Mouse (Mus musculus) heart, embryonic 14.5 days (tissue): ENCODE results near the gene Ppp6r2. TPM values are rescaled to one million over a fixed set of nuclear protein-coding genes. Genes with fewer than 3 reads are reported as not detected.
A peak's percentile ranks its signal among the peaks of the same experiment; 100 is the strongest.

Source experiments
- ATAC-seq: fragments of 200-750 bp; cut with Nextera tagmentation; 2 replicates; pipeline ENCODE4 v1.8.0; 2017; ENCODE audit warnings: low read depth, moderate TSS enrichment; ENCODE audit not compliant: insufficient number of reproducible peaks, insufficient read depth, low FRiP score
- H3K27ac ChIP-seq, 2 experiments: fragments of 200-500 bp in 1 of 2; fragments of 300-500 bp in 1 of 2; sonication (generic) in 1 of 2; replicated peaks in 1 of 2; 2 replicates each; pipeline ENCODE4 v1.5.1; 2012 to 2014; ENCODE audit warnings: low read depth in 2 of 2, low read length in 2 of 2, control low read depth in 1 of 2, mild to moderate bottlenecking in 1 of 2, mixed read lengths in 1 of 2; ENCODE audit not compliant: control insufficient read depth in 1 of 2, insufficient read depth in 1 of 2
- H3K27me3 ChIP-seq: fragments of 300-500 bp; sonication (generic); 2 replicates; pipeline ENCODE4 v1.6.1; 2014; ENCODE audit warnings: mild to moderate bottlenecking, low read length, control low read depth; ENCODE audit not compliant: control insufficient read depth, insufficient read depth
- H3K36me3 ChIP-seq: fragments of 300-500 bp; sonication (generic); 2 replicates; pipeline ENCODE4 v1.6.1; 2014; ENCODE audit warnings: mild to moderate bottlenecking, control low read depth, low read length, mixed read lengths; ENCODE audit not compliant: control insufficient read depth, insufficient read depth
- H3K4me1 ChIP-seq, 2 experiments: fragments of 200-500 bp in 1 of 2; fragments of 300-500 bp in 1 of 2; sonication (generic) in 1 of 2; 2 replicates each; pipeline ENCODE4 v1.6.1; 2012 to 2014; ENCODE audit warnings: low read length in 2 of 2, control low read depth in 1 of 2, mixed read lengths in 1 of 2; ENCODE audit not compliant: control insufficient read depth in 2 of 2, insufficient read depth in 2 of 2
- H3K4me2 ChIP-seq: fragments of 300-500 bp; sonication (generic); 2 replicates; pipeline ENCODE4 v1.6.1; 2014; ENCODE audit warnings: mild to moderate bottlenecking, low read length
- H3K4me3 ChIP-seq, 2 experiments: fragments of 200-500 bp in 1 of 2; fragments of 300-500 bp in 1 of 2; sonication (generic) in 1 of 2; 2 replicates each; pipeline ENCODE4 v1.5.1; 2012 to 2014; ENCODE audit warnings: low read length in 2 of 2, mild to moderate bottlenecking in 2 of 2, control low read depth in 1 of 2, low read depth in 1 of 2, moderate library complexity in 1 of 2; ENCODE audit not compliant: control insufficient read depth in 1 of 2, insufficient read depth in 1 of 2
- H3K9ac ChIP-seq: fragments of 300-500 bp; sonication (generic); 2 replicates; pipeline ENCODE4 v1.6.1; 2014; ENCODE audit warnings: mild to moderate bottlenecking, low read length
- H3K9me3 ChIP-seq: fragments of 300-500 bp; sonication (generic); 2 replicates; pipeline ENCODE4 v1.6.1; 2016; ENCODE audit warnings: low read length, control low read depth; ENCODE audit not compliant: control insufficient read depth
- WGBS: fragments of 180-500 bp; shearing (Covaris S2); extraction: QIAGEN DNeasy Blood & Tissue Kit; methylation state at CpG from one replicate; pipeline ENCODE4 v1.1.7; 2014; 5-methylcytosine and 5-hydroxymethylcytosine counted together
- polyA plus RNA-seq: library from polyadenylated mRNA; unstranded; fragments of >200 nt; fragmentation: Nextera tagmentation; extraction: Ambion mirVana; gene quantifications from 2 replicates; pipeline ENCODE4 v1.2.1, GENCODE M21; 2014

The Ppp6r2 gene
- polyA plus RNA-seq, 1 experiment from 2014 or later: 22.9 TPM

DNA sequence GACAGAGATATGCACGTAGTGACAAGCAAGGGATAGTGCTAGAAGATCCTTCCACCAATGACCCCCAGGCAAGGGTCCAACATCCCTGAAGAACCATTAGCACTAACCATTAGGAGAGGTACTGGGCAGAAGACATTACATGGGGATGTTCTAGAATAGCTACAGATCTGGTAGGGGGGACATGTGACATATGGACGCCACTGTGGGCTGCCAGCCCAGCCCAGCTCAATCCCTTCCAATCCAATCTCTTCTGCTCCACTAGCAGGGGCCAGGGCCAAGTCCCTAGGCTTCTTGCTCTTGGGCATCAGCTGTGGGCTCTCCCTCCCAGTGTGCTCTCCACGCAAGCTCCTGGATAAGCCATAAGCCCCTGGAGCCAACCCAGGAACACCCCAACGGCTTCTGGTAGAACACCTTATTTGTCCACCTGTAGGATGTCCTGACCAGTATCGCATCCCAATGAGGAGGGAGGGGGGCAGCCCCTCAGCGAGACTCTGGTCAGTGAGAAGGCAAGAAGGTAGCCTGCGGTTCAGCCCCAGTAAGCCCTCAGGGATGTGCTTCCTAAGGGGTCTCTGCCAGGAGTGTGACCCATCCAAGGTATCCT lies 33.0 kb upstream of the Ppp6r2 start:
- Histone ChIP-seq H3K9me3 (no peaks in the 10 kb centered on the region), H3K4me3 (peak overlapping the region; percentile 80 to 81), H3K9ac (peak overlapping the region; percentile 82), H3K27ac (peak overlapping the region; percentile 87 to 96), H3K4me2 (peak overlapping the region; percentile 92), H3K36me3 (no peaks in the 10 kb centered on the region), H3K27me3 (no peaks in the 10 kb centered on the region), H3K4me1 (peaks cover 66 to 77% of the 10 kb centered on the region in 2 experiments)
- WGBS: 60% methylated on average over 7 of the region's 7 CpGs
- no peak for ATAC-seq

DNA sequence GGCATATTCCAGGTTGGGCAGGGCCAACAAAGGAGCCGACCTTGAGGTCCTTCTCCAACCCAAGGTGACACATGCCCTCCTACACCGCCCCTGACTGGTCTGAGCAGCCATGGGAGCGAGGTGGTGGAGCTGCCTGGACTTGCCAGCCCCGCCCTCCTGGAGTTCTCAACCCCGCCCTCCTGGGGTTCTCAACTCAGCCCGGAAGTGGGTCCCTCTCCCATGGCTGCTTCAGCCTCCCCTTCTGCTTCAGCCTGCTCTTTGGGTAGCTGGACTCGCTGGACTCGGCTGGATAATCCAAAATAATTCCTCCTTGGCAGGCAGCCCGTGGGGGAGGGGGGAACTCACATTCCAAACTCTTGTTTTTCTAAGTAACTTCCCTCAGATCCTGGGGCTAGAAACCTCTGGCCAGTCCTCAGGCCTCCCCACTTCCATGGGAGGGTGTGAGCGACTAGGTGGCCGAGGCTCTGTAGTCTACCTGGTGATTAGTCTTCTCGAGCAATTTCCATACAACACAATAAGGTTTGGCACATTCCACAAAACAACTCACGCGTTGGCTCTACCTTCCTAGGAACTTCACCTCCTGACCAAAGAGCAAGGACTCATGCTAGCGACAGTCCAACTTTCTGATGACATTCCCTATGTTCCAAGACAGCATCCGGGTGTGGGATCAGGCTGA lies 32.3 kb upstream of the Ppp6r2 start:
- Histone ChIP-seq H3K9ac (peak overlapping the region; percentile 82), H3K36me3 (no peaks in the 10 kb centered on the region), H3K27ac (peak overlapping the region; percentile 87 to 96), H3K9me3 (no peaks in the 10 kb centered on the region), H3K4me1 (peaks cover 61 to 74% of the 10 kb centered on the region in 2 experiments), H3K27me3 (no peaks in the 10 kb centered on the region), H3K4me2 (peak overlapping the region; percentile 92), H3K4me3 (peak overlapping the region; percentile 80 to 81)
- ATAC-seq: peak; percentile 51; the same call in 1 of the 2 replicates
- WGBS: 2% methylated on average over 16 of the region's 16 CpGs

DNA sequence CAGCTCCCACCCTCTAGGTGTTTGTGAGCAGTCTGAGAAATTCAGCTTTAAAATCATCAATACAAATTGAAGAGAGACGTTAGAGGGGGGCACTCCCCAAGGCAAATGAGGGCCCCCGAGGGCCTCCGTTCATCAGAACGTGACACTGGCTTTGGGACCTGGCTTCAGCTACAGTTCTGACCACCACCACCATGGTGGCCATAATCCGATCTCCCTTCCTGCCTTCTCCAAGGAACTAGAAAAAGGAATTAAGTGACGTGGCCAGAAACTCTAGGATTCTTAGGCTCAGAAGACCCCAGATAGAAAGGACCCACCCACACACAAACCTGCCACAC lies 31.8 kb upstream of the Ppp6r2 start:
- Histone ChIP-seq H3K9ac (peak overlapping the region; percentile 82), H3K4me2 (peak overlapping the region; percentile 92), H3K9me3 (no peaks in the 10 kb centered on the region), H3K27me3 (no peaks in the 10 kb centered on the region), H3K36me3 (no peaks in the 10 kb centered on the region), H3K27ac (peak overlapping the region; percentile 87 to 96), H3K4me1 (peaks cover 57 to 69% of the 10 kb centered on the region in 2 experiments), H3K4me3 (peak overlapping the region; percentile 80 to 81)
- no peak for ATAC-seq
- 7% methylated on average over 6 of the region's 6 CpGs for WGBS

DNA sequence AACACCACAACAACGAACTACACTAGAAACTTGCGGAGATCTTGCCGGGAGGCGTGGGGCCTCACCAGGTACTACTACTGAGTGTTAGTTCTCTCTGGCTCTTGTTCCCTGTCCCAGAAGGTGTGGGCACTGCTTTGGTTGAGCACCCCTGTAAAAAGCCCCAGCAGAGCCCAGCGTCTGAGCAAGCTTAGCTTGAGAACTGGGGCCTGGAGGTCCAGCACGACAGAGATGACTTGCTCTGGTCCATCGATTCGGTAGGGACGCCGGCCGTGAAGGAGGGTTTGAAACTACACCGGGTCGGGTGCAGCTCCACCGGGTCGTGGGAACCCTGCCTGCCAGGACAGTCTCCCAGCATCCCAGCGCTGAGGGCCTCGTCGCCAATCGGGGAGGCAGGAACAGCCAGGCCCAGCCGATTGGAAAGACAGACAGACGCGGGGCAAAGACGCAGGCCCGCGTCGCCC lies 31.2 kb upstream of the Ppp6r2 start:
- H3K9ac ChIP-seq: peak overlapping the region; percentile 82
- H3K4me3 ChIP-seq: peak overlapping the region; percentile 80 to 81
- peak overlapping the region; percentile 87 to 96 for H3K27ac ChIP-seq
- no peak for ATAC-seq
- H3K4me1 ChIP-seq: peaks cover 52 to 64% of the 10 kb centered on the region in 2 experiments
- WGBS: under 1% methylated on average over 26 of the region's 26 CpGs
- H3K9me3 ChIP-seq: no peaks in the 10 kb centered on the region
- H3K36me3 ChIP-seq: no peaks in the 10 kb centered on the region
- no peaks in the 10 kb centered on the region for H3K27me3 ChIP-seq
- H3K4me2 ChIP-seq: peak overlapping the region; percentile 92

DNA sequence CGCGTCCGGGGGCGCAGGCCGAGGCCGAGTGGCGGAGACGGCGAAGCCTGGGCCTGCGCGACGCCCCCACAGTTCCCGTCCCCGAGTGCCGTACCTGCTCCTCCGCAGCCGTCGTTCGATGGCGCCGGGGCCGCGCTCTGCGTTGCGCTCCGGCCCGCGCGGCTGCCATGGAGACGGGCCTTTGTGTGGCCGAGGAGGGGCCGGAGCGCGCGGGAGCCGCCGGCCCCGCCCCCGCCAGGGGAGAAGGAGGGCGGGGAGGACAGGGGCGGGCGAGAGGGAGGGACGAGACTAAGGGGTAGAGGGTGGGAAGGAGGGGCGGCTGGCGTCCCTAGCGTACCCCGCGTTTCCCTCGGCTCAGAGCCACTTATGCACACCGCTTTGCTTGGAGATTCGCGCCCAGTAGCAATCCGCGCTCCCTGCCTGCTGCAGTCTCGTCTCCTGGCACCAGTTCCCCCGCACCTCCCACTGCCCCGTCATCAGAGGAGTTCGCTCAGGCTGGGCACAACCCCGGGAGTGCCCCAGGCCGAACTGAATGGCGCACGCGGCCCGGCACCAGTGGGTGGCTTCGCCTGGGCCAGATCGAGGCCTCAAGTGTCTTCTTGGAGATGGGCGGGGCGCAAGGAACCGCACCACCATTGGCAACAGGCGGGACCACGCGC lies 30.7 kb upstream of the Ppp6r2 start, which contains the start of gene Plxnb2:
Gene Plxnb2, minus strand, starts transcription at position 218 of the 659 bp plus-strand sequence.
- H3K36me3 ChIP-seq: 0 out of 2 replicates have a peak, but pooled peaks cover 3% of the 10 kb centered on the region
- H3K27me3 ChIP-seq: no peaks in the 10 kb centered on the region
- ATAC-seq: peak; percentile 83
- peak within 1 kb of the TSS; percentile 92 for H3K4me2 ChIP-seq
- H3K27ac ChIP-seq: peak within 1 kb of the TSS; percentile 90 to 96
- under 1% methylated on average over 63 of the region's 72 CpGs for WGBS
- no peaks in the 10 kb centered on the region for H3K9me3 ChIP-seq
- H3K4me3 ChIP-seq: peak within 1 kb of the TSS; percentile 80 to 81
- H3K4me1 ChIP-seq: peaks cover 46 to 58% of the 10 kb centered on the region in 2 experiments
- peak within 1 kb of the TSS; percentile 82 for H3K9ac ChIP-seq

DNA sequence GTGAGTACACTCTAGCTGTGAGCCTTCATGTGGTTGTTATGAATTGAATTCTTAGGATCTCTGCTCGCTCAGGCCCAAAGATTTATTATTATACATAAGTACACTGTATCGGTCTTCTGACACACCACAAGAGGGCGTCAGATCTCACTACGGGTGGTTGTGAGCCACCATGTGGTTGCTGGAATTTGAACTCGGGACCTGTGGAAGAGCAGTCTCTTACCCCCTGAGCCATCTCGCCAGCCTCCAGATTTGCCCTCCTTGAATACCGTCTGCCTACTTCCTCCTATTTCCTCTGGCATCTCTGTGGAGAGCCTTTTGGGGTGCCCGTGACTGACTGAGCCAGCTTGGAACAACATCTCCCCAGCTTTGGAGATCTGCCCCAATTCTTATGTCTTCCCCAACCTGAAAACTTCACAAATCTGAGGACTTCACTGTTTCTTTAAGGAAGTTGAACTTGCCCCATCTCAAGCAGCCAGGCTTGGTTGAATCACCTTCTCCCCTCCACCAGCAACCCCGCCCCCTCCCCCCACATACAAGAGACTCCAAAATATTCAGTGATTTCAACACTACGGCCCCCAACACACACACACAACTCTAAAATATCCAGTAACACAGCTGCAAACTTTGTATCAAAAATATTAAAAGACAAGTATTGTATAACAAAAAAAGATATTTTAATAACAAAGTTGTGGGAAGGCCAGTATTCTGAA lies 29.6 kb upstream of the Ppp6r2 start:
- ATAC-seq: no peak
- Histone ChIP-seq H3K27ac (peak overlapping the region; percentile 54 to 96), H3K27me3 (no peaks in the 10 kb centered on the region), H3K9ac (peak overlapping the region; percentile 82), H3K4me1 (peaks cover 38 to 48% of the 10 kb centered on the region in 2 experiments), H3K4me3 (peak overlapping the region in 1 of 2 experiments; percentile 80; a peak in 1 of 4 replicates), H3K4me2 (peak overlapping the region; percentile 92), H3K36me3 (peaks cover 13% of the 10 kb centered on the region), H3K9me3 (no peaks in the 10 kb centered on the region)
- 64% methylated on average over 10 of the region's 10 CpGs for WGBS

DNA sequence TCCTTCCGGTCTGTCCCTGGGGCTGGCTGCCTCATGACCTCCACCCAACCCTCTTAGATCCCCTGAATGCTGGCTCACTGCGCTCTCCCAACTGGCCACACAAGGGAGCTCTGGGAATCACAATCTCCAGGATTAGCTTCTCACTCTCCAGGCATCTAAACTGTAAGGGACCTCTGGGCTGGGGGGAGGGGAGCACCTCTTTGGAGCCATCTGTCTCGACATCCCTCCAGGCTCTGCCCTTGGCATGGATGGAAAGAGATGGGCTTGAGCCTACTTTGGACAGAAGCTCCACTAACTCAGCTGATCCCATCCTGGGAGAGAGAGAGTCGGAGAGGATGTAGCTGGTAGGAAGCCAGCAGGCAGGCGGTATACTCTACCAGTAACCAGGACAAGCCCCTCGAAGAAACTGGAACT lies 29.0 kb upstream of the Ppp6r2 start:
- H3K36me3 ChIP-seq: peaks cover 19% of the 10 kb centered on the region
- H3K27ac ChIP-seq: peak overlapping the region; percentile 59 to 96
- peaks cover 32 to 41% of the 10 kb centered on the region in 2 experiments for H3K4me1 ChIP-seq
- no peak overlapping the region for H3K4me3 ChIP-seq
- no peak overlapping the region for H3K9ac ChIP-seq
- H3K27me3 ChIP-seq: no peaks in the 10 kb centered on the region
- no peaks in the 10 kb centered on the region for H3K9me3 ChIP-seq
- no peak for ATAC-seq
- 20% methylated on average over 6 of the region's 6 CpGs for WGBS
- no peak overlapping the region for H3K4me2 ChIP-seq
